Mouse (Mus musculus) adrenal gland, adult 8-10 months (tissue): ENCODE data around the gene Sparcl1. TPM values are rescaled to one million over a fixed set of nuclear protein-coding genes. Genes with fewer than 3 reads are reported as not detected.

Experiments
- DNase-seq: peaks from one replicate; pipeline ENCODE4 v3.0.0; 2022
- total RNA-seq, 4 experiments: library from RNA; stranded (reverse); gene quantifications; 2 replicates each; pipeline ENCODE4 v1.2.4; 2022

Gene Sparcl1
- total RNA-seq, result 10 to 100 TPM; 33.3 to 48.7 (median 41.3) TPM

DNA sequence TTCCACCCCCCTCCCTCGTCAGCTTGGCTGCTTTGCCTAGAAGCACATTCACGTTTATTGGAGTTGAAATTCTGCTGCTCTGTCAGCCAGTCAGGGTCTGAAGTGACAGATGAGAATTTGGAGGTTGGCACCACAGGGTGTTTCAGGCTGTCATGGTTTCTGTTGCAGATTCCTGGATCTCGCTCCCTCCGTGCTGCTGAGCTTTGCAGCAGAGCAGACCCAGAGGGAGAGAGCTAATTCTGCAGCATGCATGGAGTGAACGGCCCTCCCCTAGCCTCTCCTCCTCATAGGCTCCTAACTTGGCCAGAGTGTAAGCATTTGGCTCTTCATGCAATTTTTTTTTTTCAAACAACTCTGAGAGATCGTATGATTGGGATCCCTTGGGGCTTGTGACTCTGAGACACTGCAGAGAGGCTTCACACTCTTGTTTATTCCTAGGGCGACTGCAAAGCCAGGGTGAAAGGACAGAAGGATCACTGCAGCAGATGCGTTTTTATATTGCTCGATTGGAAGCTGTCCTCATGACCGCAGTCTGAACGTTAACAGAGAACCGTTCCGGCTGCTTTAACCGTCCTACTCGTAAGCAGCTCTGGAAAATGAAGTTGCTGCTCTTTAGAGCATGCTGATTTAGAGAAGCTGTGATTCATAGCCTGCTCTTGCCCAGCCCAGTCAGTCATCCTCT lies at the start of gene Sparcl1:
Gene Sparcl1 (minus strand): TSS at position 243 of the 682 bp plus-strand sequence.
- DNase-seq, result no peak

DNA sequence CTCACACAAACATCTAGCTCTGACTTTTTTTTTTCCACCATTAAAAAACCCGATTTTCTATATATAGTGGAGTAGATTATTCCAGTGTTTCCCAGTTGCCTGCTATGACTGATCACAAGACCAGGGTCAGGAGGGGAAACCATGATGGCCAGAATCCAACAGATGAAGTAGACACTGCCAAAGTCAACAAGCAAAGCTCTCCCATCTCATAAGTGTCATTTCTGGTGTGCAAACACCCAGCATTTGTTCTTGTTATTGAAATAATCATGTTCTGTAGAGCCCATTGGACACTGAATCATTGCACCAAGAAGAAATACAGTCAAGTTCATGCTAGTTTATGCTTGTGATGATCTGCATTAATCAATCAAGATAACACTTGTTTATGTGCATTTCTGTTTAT lies 47.9 kb upstream of the Sparcl1 start:
- peak; percentile 20 for DNase-seq

DNA sequence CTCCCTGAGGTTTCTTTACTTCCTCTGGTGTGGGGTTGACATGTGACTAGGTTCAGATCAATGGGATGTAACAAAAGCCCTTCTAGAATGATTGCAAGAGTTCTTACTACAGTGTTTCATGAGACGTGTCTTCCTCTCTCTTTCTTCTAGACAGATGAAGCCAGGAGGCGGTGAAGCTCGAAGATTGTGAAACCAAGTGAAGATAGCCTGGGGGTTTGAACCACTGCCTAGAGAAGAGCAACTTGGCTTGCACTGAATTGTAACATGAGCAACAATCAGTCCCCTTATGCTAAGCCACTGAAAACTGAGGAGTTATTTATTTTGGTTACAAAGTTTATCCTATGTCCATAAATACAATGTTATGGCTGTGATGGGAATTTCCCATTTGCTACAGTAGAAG lies 47.0 kb upstream of the Sparcl1 start:
- no peak for DNase-seq

DNA sequence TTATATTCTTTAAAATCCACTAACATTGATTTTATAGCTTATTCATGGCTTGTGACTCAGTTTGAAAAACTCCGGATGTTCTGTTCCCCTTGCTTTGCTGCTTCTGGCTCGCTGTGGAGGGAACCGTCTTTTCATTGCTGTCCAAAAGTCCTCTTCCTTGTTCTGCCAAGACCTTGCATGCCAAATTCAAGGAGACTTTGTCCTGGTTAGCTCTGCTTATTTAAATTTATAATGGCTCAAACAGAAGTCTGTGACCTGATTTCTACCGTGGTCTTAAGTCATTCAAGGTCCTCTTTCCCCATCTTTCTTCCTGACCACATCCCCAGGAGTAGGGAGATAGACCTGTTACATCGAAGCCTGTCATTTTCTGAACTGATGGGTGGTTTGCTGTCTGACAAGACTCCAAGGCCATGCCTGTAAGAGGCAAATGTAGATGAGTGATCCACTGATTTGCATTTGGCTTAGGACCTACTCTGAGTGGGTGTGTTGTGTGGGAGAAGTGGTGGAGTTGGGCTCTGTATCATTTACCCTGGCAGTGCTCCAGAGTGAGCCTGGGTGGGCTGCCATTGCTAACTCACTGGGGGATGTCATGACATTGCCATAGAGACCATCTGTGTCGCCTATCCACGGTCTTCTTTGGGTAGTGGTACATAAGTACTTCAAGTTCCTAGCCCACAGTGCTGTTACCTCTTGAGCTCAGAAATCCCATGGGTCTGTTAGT lies 45.0 kb upstream of the Sparcl1 start:
- DNase-seq, result peak; percentile 71

DNA sequence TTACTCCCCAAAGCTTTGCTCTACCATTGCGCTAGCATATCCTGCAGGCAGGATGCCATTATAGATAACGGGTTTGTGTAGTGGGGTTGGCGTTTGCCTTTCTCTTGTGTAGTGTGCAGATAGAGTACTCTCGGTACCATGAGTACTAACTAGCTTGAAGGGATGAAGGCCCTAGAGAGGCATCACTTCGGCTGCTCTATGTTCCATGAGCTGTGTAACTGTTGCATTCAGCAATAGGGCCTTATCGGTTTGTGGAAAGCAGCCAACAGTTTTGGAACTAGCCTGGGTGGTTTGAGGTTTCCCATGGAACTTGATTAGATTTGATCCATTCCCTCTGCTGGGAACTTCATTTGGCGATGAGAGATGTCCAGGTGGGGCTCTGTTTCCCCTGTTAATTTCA lies 44.2 kb upstream of the Sparcl1 start:
- no peak for DNase-seq

DNA sequence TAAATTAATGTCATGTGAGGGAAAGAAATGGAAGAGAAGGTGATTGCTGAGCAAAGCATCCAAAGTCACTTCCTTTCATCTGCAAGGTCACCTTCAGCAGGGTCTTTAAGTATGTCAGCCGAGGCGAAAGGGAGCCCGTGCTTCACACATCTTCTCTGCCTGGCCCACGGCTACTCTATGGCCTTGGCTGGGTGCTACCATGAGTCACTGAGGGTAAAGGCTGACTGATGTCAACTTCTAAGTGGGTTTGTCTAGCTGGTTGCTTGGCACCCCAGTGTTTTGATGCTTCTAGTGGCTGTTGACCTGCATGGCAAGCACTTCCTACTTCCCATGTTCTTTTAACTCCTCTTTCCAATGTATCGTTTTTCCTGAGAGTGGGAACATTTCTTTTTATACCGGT lies 36.7 kb upstream of the Sparcl1 start:
- DNase-seq, result peak; percentile 62

DNA sequence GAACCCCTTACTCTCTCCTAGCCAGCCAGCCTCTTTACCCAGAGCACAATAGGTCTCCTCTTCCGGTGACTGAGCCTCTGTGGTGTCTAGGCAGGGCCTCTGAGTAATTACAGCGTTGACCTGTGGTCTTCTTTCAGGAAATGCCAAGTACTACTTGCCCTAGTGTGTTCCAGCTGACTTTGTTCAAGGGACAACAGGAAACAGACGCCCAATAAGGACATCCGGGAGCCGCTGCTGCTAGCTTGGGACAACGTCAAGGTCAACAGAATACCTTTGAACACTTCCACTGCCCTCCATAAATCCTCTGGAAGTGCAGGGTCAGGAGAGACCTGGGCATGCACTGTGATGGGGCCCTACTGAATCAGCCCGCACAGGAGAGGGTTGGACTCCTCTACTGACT lies 35.8 kb upstream of the Sparcl1 start:
- DNase-seq, result peak; percentile 73

DNA sequence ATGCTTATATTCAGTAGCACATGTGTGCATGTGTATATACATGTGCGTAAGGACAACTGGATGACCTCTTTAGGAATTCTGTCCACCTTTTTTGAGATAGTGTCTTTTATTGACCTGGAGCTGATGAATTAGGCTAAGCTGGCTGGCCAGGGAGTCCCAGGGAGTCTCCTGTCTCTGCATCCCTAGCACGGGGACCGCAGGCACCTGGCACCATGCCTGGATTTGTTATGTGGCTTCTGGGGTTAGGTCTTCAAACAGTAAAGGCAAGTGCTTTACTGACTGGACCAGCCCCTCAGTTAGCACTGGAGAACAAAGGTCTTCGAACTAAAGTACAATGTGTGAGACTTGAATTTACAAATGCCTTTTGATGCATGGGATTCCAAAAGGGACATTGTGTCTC lies 30.5 kb upstream of the Sparcl1 start:
- no peak for DNase-seq

DNA sequence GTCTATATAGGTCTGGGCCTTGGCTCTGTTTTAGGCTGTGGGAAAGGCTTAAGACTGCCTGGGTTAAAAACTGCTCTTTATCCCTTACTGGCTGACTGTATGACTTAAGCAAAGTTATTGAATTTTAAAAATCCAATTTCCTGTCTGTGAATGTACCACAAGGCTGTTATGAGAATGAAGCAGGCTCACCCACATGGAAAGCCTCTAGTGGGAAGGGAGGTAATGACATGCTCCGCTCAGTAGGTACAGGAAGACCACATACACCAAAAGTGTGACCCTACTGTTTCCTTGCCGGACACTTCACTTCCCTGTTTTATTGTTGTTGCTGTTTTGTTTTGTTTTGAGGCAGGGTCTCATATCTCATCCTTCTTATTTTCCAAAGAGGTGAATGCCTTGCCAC lies 27.5 kb upstream of the Sparcl1 start:
- DNase-seq, result no peak

DNA sequence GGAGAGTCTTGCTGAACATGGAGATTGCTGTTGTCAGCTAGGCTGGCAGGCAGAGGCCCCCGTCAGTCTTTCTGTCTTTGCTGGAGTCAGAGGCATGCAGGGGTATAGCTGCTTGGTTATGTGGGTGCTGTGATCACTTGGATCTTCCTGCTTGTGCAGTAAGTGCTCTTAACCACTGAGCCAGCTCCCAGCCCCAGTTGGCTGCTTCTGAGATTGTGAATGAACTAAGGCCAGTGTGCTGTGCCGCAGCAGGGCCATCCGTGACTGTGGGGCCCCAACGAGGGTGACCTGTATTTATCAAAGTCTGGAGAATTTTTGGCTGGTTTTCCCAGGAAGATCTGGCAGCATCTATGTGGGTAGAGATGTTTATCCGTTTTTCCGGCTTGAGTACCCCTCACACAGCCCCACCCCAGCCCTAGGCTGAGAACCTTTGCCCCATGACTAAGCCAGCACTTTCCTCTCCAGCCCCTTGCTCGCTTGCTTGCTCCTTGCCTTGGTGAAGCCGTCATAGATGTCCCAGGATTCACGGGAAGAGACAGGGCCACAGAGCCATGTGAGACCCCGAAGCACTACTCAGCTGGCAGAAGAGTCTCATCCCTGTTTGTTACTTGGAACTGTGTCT lies 24.5 kb upstream of the Sparcl1 start:
- DNase-seq, result no peak

DNA sequence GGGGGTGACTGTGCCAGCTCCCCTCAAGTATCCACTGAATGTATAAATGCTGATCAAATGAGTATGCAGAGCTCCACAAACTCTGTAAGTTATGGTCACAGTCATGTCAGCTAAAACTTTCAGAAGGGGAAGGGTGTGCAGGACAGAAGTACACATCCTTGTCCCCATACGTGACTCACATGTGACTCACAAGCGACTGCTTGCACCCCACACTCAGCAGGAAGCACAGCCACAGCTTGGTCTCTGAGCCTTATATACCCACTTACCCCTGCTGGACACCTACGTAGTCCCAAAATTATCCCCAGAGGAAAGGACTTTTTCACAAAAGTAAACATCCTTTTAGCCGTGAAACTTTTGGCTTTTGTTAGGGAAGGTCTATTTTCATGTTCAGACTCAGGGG lies 20.2 kb upstream of the Sparcl1 start:
- DNase-seq, result no peak

DNA sequence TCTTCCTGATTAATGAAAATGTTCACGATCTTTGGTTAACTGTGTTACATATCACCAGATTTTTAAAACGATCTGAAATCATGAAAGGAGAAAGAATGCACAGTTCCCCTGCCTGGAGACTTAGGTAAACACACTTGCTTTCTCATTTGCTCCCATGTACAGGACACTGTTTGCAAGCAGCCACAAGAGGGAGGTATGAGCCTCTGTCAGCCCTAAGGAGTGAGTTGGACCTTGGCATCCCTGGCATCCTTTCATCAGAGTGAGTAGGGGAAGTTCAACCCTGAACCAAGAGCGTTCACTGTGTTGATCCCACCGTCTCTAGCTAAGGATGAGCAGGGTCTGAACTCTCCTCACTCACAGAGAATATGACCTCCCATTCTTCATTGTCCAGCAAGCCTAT lies 18.0 kb upstream of the Sparcl1 start:
- peak; percentile 60 for DNase-seq

DNA sequence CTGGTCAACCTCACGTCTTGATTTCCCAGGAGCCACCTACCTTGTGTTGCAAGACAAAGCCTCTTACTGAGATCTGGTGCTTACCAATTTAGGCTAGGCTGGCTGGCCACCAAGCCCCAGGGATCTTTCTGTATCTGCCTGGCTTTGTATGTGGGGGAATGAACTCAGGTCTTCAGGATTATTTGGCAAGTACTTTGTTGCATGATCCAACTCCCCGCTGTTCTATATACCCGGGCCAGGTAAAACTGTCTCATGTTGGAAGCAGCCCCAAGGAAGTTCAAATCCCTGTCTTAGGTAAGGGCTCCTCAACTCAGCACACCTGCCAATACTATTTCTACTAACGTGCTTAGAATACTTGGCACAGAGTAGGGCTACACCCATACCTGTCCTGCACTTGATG lies 17.4 kb upstream of the Sparcl1 start:
- DNase-seq, result no peak

DNA sequence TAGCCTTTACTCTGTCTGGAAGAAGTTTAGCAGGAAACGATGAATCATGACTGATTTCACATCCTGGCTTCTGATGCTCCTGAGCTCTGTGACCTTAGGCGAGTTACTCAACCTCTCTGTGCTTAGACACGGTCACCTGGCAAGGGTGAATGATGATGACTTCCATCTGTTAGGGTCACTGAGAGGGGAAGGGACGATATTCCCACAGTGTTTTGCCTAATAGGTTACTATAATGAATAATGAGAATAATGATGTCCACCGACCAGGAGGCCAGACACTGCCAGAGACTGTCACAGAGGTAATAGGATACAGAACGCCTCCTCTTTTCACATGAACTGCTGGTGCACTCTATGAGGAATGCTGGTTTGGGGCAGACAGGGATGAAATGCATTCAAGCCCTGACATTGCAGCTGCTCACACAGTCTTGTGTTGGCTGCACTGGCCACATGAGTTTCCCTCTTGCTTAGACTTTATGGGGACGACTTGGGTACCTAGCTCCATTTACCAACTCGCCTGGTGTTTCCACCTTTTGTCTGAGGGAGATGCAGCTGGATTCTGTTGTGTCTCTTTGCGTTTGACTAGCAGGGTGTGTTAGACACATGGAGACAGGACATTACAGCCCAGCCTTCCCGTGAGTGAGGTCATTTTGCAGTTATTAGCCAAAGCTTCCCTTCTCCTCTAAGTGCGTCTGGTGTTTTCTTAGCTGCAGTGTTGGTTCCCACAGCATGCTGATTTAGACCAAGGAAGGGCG lies 14.9 kb upstream of the Sparcl1 start:
- DNase-seq, result no peak

DNA sequence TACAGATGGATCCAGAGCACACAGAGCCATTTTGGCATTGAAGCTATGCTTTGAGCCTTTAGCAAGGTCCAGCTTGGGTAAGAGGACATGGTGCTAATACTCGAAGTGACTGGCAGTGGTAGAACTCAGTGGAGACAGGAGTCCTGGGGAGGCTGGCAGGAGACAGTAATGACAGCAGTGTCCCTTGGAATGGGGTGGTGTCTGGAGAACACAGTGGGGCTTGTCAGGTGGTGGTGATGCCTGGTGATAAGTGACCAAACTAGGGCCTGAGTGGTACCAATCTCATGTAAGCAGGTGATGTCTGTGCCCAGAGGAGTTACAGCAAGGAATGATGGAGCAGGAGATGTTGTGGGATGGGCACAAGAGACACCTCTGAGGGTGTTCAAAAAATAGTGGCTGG lies 13.8 kb upstream of the Sparcl1 start:
- no peak for DNase-seq

DNA sequence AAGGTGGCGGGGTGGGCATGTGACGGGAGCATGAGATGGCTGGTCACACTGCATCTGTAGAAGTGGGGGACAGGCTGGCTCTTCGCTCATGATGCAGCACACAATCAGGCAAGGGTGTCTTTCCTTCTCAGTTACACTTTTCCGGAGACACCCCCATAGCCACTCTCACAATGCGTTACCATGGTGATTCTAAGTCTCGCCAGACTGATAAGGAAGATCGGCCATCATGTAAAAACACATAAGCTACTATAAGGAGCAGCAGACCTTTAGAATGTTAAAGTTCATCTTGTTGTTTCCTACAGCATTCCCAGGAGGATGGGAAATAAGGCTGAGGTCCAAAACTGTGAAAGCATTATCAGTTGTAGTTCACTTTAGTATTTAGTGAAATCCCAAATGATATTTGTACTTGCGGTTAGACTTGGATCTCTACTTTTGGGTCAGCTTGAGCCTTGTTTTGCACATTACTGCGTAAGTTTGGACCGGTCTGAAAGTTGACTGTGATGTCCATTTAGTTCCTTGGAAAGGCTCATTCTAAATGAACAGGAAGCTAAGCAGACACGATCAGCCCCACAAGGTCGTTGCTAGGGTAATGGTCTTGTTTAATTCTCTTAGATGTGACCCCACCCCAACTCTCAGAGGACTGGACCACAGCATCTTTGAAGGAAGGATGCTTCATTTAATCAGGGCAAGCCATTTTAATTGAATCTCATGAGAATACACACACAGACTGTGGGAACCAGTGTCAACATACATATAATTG lies 13.2 kb upstream of the Sparcl1 start:
- DNase-seq, result no peak

DNA sequence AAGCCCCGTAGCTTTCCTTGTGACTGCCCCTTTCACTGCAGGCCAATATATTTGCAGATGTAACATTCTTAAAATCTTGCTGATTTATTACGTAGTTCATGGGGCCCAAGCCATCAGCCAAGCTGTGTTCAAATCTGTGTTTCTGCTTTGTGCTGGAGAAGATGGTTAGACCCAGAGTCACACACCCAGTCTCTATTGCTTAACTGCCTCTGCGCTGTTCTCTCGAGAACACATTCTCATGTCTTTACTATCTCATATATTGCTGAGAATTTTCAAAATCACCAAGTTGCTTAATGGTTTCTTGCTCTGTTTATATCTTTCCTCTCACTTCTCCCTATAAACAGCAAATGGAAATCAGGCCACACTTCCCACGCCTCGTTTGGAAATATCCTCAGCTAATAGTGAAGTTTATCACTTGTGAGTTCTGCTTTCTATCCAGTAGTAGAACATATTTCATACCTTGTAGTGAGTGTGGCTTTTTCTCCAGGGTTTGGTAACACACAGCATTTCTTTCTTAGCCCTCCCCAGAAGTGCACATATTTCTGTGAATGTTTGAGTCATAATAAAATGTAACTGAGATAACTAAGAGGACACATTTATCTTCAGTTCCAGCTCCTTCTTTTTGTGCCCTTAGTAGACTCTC lies 10.6 kb upstream of the Sparcl1 start:
- no peak for DNase-seq

DNA sequence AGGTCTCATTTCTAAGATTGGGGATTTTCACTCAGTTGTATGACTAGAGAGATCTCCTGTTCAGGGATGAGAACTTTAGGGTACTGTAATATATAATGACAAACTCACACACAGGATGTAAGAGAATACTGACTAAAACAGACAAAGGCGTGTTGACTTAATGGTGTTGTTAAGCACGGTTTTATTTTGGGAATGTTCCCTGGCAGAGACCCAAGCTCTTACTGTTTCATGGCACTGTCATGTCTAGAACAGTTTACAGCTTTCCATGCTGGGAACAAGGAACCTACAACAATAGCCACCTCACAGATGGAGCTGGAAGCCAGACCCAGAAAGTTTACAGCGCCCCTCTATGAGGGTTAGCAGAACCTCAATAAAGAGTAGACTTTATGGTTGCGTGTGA lies 2.4 kb upstream of the Sparcl1 start:
- no peak for DNase-seq

DNA sequence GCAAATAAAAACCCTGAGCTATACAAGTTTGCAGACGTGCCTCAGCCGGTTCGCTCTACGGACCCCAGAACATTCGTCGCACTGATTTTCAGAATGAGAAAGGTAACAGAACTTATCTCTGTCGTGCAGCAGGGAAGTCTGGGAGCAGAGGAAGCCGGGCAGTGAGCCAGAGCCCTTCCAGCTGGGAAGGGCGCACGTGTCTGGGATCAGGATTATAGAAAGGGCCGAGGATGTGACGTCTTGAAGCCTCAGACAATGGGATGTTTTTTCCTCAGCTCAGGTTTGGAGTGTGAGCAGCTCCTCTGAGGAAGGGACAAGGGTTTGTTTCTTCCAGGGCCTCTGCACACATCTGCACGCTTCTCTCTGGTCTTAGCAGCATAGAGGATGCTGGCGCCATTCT lies 1.6 kb upstream of the Sparcl1 start:
- DNase-seq, result peak; percentile 42

DNA sequence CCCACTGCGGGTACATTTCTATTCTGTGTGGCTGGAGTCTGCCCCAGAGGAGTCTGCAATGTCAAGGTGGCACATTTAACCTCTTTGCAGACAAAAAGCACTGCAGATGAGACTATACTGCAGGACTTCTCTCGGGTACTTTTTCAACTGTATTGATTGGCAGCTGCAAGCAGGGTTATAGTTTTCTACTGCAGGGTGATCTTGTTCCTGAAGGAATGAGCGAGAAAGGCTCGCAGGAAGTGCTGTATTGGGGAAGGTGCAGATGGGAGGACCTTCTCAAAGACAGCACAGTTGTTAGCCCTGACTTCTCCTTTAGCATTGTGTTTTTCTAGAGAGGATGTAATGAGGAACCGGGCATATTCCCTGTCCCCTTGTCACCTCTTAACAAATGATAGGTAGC lies 1.0 kb downstream of the Sparcl1 start:
- DNase-seq, result no peak

DNA sequence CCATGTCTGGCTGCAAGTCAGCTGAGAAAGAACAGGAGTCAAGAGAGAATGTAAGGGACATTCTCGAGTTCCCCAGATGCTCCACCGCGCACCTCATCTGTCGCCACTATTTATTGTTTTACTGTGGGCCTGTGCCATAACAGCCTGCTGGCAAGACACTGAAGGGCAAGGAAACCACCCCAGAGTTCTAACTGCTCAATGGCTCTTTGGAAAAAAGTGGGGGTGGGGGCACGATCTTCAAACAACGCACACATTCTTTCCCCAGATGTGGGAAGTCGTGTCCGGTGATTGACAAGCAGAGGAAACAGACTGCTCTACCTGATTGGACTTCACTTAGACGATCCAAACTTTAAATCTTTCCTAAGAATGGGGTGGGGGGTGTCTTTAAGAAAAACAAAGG lies 1.5 kb downstream of the Sparcl1 start:
- no peak for DNase-seq
